Mouse (Mus musculus): Measurements from ENCODE around the gene Fam102a.

GRCm38 (mm10) chr2:32492661-32493060, 42.5 kb upstream of the Fam102a start:
- TF ChIP-seq CTCF (IDR thresholded peaks at IDR 0.05; ENCODE audit: extremely low read depth, insufficient read depth, insufficient read length, insufficient replicate concordance), result no peak
- TF ChIP-seq POLR2A (IDR thresholded peaks at IDR 0.05; ENCODE audit: low read depth, low read length), result no peak
